Mouse (Mus musculus) forebrain, embryonic 11.5 days (tissue): ENCODE data around the gene Sox6. TPM values are rescaled to one million over a fixed set of nuclear protein-coding genes. Genes with fewer than 3 reads are reported as not detected.

Experiments used
- ATAC-seq: fragments of 200-750 bp; cut with Nextera tagmentation; replicated peaks from 2 replicates; pipeline ENCODE4 v1.8.0; 2017; ENCODE audit warnings: moderate TSS enrichment; ENCODE audit not compliant: low FRiP score
- DNase-seq: peaks from one replicate; pipeline ENCODE4 v3.0.0-alpha.2; 2017; ENCODE audit warnings: low spot score
- H3K27ac ChIP-seq: fragments of 300-500 bp; sonication (generic); 2 replicates; pipeline ENCODE4 v1.5.1; 2014; ENCODE audit warnings: low read depth, low read length
- H3K27me3 ChIP-seq: fragments of 300-500 bp; sonication (generic); 2 replicates; pipeline ENCODE4 v1.6.1; 2014; ENCODE audit warnings: mild to moderate bottlenecking, low read length, mixed read lengths; ENCODE audit not compliant: control insufficient read depth, insufficient read depth
- H3K36me3 ChIP-seq: fragments of 300-500 bp; sonication (generic); 2 replicates; pipeline ENCODE4 v1.6.1; 2014; ENCODE audit warnings: mild to moderate bottlenecking, low read length, moderate library complexity, mixed read lengths; ENCODE audit not compliant: control insufficient read depth, insufficient read depth
- H3K4me1 ChIP-seq: fragments of 300-500 bp; sonication (generic); replicated peaks from 2 replicates; pipeline ENCODE4 v1.6.1; 2014; ENCODE audit warnings: low read length, mixed read lengths; ENCODE audit not compliant: control insufficient read depth, insufficient read depth
- H3K4me2 ChIP-seq: fragments of 300-500 bp; sonication (generic); 2 replicates; pipeline ENCODE4 v1.6.1; 2014; ENCODE audit warnings: low read depth, mild to moderate bottlenecking, low read length, moderate library complexity, mixed read lengths; ENCODE audit not compliant: severe bottlenecking
- H3K4me3 ChIP-seq: fragments of 300-500 bp; sonication (generic); 2 replicates; pipeline ENCODE4 v1.5.1; 2014; ENCODE audit warnings: low read depth, low read length
- H3K9ac ChIP-seq: fragments of 300-500 bp; sonication (generic); 2 replicates; pipeline ENCODE4 v1.6.1; 2014; ENCODE audit warnings: low read length
- H3K9me3 ChIP-seq: fragments of 300-500 bp; sonication (generic); 2 replicates; pipeline ENCODE4 v1.6.1; 2016; ENCODE audit warnings: low read length, mixed read lengths; ENCODE audit not compliant: control insufficient read depth
- WGBS: fragments of 180-500 bp; shearing (Covaris S2); extraction: QIAGEN DNeasy Blood & Tissue Kit; methylation state at CpG from one replicate; pipeline ENCODE4 v1.1.7; 2014; 5-methylcytosine and 5-hydroxymethylcytosine counted together
- polyA plus RNA-seq: library from polyadenylated mRNA; unstranded; fragments of >200 nt; fragmentation: Nextera tagmentation; extraction: Ambion mirVana; gene quantifications from 2 replicates; pipeline ENCODE4 v1.2.1, GENCODE M21; 2014

Gene Sox6
- polyA plus RNA-seq, 1 experiment from 2014 or later = 154 TPM

DNA sequence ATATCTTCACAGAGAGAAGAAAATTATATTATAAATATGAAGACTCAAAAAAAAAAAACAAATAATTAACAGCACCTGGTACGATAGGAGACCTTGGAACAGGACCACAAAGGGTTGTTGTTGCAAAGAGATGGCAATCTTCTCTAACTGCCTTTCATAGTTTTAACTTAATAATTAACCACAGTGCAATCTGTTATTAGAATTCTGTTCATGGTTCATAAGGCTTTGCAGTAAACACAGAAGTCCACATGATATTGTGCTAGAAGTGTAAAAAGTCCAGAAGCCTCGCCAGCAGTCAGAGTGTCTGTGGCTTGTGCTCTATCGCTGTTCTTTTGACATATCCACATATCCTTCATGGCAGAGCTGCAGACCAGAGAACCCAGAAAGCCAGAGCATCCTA, 354.5 kb downstream of the Sox6 start:
- no peak for DNase-seq
- ATAC-seq = no peak
- H3K27ac ChIP-seq = no peak overlapping the region
- WGBS = 93% methylated on average over 3 of the region's 3 CpGs
- H3K4me2 ChIP-seq = no peak overlapping the region
- H3K27me3 ChIP-seq = no peaks in the 10 kb centered on the region
- no peak overlapping the region for H3K4me3 ChIP-seq
- no peaks in the 10 kb centered on the region for H3K36me3 ChIP-seq
- H3K9me3 ChIP-seq = no peaks in the 10 kb centered on the region
- peaks cover 3% of the 10 kb centered on the region; the same call in 1 of the 2 replicates for H3K4me1 ChIP-seq
- no peak overlapping the region for H3K9ac ChIP-seq

- Histone ChIP-seq H3K36me3 (no peaks in the 10 kb centered on the region), H3K4me3 (no peak overlapping the region), H3K9me3 (no peaks in the 10 kb centered on the region), H3K27me3 (no peaks in the 10 kb centered on the region), H3K4me2 (no peak overlapping the region), H3K9ac (no peak overlapping the region), H3K4me1 (peaks cover 19% of the 10 kb centered on the region), H3K27ac (no peak overlapping the region)
- ATAC-seq = no peak
- 90% methylated on average over 2 of the region's 2 CpGs for WGBS
- no peak for DNase-seq
Measured at GRCm38 (mm10) chr7:115671749-115672148, 366.8 kb downstream of the Sox6 start.

GRCm38 (mm10) chr7:115671272-115671671, 367.3 kb downstream of the Sox6 start:
- H3K9ac ChIP-seq = no peak overlapping the region
- ATAC-seq (no peak), DNase-seq (no peak)
- no peak overlapping the region for H3K27ac ChIP-seq
- H3K36me3 ChIP-seq = no peaks in the 10 kb centered on the region
- peaks cover 22% of the 10 kb centered on the region for H3K4me1 ChIP-seq
- 91% methylated on average over 4 of the region's 4 CpGs for WGBS
- no peaks in the 10 kb centered on the region for H3K27me3 ChIP-seq
- no peaks in the 10 kb centered on the region for H3K9me3 ChIP-seq
- H3K4me2 ChIP-seq = no peak overlapping the region
- no peak overlapping the region for H3K4me3 ChIP-seq

DNA sequence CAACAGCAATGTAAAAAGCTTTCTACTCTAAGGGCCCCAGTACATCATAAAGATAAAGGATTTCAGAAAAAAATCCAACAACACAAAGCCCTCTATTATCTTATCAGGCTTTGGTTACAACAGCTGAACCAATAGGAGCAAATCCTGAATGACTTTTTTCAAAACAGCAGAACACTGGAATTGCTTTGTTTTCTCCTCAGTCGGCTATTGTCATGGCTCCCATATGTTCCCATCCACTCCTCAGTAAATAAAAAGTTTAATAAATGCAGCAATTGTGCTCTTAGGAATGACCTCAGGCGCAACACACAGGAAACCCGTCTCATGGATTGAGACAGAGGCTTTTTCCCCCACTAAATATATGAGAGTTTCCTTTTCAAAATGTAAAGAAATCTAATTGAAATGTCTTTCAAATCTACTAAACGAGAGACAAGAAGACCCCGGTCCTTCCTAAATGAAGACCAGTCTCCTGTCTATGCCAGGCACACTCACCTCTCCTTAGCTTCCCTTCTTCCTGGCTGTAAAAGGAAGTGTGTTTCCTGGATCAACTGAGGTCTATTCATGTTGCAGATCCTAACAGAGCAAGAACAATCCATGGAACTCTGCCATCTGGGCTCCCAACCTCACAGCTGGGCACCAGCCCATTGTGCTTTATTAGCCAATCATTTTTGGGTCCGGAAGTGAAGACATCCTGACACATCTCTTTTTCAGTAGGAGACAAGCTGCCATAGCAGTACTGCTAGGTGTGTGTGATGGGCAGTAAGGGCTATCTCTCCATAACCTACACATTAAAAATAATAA, 369.2 kb downstream of the Sox6 start:
- WGBS = 46% methylated on average over 6 of the region's 6 CpGs
- no peak for DNase-seq
- Histone ChIP-seq H3K27me3 (no peaks in the 10 kb centered on the region), H3K9me3 (no peaks in the 10 kb centered on the region), H3K4me2 (no peak overlapping the region), H3K4me3 (no peak overlapping the region), H3K9ac (no peak overlapping the region), H3K36me3 (no peaks in the 10 kb centered on the region), H3K27ac (no peak overlapping the region), H3K4me1 (peaks cover 22% of the 10 kb centered on the region)
- ATAC-seq = no peak

DNA sequence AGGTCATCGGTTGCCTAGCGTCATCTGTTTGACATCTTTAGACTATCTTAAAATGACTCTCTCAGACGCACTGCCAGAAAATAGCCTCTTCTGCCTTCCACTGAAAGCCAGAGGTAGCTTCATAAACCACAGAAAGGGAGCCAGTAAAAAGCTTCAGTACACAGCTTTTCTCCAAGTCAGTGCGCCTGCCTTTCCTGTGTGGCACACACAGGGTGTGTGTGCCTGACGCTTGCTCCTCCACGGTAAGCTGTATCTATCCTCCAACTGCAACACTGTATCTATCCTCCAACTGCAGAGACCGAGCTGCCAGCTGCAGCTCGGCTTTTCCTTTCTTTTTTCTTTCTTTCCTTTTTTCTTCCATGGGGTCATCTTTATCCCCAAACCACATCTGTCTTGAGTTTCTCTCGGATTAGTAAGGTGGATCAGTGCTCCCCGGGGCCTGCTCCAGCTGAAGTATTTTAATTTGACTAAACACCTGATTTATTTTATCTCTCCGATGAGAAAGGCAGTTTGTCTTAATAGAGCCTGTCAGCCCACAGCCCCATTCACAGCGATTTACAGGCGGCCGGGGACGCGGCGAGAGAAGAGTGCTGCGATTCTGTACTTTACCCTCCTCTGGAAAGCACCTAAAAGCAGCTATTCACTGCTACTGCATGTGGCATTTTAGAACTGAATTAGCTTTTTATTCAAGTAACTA, 371.8 kb downstream of the Sox6 start:
- Histone ChIP-seq H3K27ac (peak overlapping the region; percentile 46), H3K9ac (peak overlapping the region; percentile 54)
- DNase-seq = peak; percentile 52

DNA sequence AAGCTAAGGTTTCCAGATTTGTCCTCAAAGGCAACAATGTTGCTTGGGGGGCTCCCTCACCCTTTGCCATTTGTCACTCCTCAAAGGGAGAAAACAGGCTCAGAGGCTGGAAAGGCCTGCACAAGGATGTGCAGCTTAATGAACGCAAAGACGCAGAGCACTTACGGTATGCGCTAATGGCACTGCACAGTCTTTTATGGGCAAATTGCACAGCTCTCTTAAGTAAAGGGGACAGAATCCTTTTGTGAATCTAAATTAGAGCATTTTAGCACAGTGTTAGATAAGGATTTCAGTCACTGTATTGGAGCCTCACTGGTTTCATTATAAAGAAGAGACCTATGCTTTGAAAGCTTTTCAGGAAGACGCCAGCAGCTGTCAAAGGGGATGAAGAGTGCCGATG, 375.2 kb downstream of the Sox6 start:
- WGBS = 37% methylated on average over 6 of the region's 6 CpGs
- Histone ChIP-seq H3K9me3 (no peaks in the 10 kb centered on the region), H3K9ac (no peak overlapping the region), H3K36me3 (no peaks in the 10 kb centered on the region), H3K4me2 (no peak overlapping the region), H3K27ac (0 out of 2 replicates have a peak overlapping the region, but pooled peaks have one; percentile 39), H3K4me3 (no peak overlapping the region), H3K27me3 (no peaks in the 10 kb centered on the region), H3K4me1 (peaks cover 17% of the 10 kb centered on the region)
- ATAC-seq (peak; percentile 58; the same call in 1 of the 2 replicates), DNase-seq (no peak)

More for the DNA sequence above, 371.8 kb downstream of the Sox6 start:
- Histone ChIP-seq H3K27me3 (no peaks in the 10 kb centered on the region), H3K36me3 (no peaks in the 10 kb centered on the region), H3K9me3 (no peaks in the 10 kb centered on the region), H3K4me1 (peaks cover 26% of the 10 kb centered on the region), H3K4me3 (peak overlapping the region; percentile 12; the same call in 1 of the 2 replicates), H3K4me2 (peak overlapping the region; percentile 46)
- no peak for ATAC-seq
- 17% methylated on average over 18 of the region's 18 CpGs for WGBS

- H3K27me3 ChIP-seq = no peaks in the 10 kb centered on the region
- no peak overlapping the region for H3K27ac ChIP-seq
- H3K4me2 ChIP-seq = no peak overlapping the region
- DNase-seq (no peak), ATAC-seq (no peak)
- H3K9ac ChIP-seq = no peak overlapping the region
- peaks cover 10% of the 10 kb centered on the region for H3K4me1 ChIP-seq
- H3K4me3 ChIP-seq = no peak overlapping the region
- H3K9me3 ChIP-seq = no peaks in the 10 kb centered on the region
- 79% methylated on average over 9 of the region's 9 CpGs for WGBS
- H3K36me3 ChIP-seq = no peaks in the 10 kb centered on the region
Measured at GRCm38 (mm10) chr7:115662121-115662520, 376.5 kb downstream of the Sox6 start.

- no peak overlapping the region for H3K4me3 ChIP-seq
- ATAC-seq (no peak), DNase-seq (no peak)
- peak overlapping the region; percentile 91 for H3K27ac ChIP-seq
- no peaks in the 10 kb centered on the region for H3K27me3 ChIP-seq
- H3K9ac ChIP-seq = peak overlapping the region; percentile 1
- no peaks in the 10 kb centered on the region for H3K9me3 ChIP-seq
- H3K4me1 ChIP-seq = peaks cover 16% of the 10 kb centered on the region
- no peaks in the 10 kb centered on the region for H3K36me3 ChIP-seq
- no peak overlapping the region; the same call in 1 of the 2 replicates for H3K4me2 ChIP-seq
Measured at GRCm38 (mm10) chr7:115646696-115647095, 391.9 kb downstream of the Sox6 start.
